Mouse (Mus musculus): ENCODE measurements around the gene Myo5a.

Myo5a gene

DNA sequence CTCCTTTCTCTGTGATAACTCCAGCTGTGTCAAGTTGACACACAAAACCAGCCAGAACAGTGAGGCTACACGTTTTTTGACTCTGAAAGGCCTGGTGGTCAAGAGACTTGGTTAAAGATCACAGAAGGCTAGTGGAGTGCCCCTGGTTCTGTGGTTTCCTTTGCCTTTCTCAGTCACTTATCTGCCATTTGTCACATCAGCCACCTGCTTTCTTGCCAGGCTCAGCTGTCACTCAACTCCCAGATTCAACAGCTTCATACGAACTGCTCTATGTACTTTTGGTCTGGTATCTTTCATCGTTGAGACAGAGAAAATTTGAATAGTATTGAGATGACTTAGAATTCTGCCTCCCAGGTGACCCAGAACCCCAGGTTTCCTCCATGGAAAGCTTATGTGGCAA is 183.0 kb downstream of the Myo5a start:
- DNase-seq, result no peak

GRCm38 (mm10) chr9:75254196-75254955 is 183.6 kb downstream of the Myo5a start:
- peak; percentile 36 to 70 for DNase-seq

DNA sequence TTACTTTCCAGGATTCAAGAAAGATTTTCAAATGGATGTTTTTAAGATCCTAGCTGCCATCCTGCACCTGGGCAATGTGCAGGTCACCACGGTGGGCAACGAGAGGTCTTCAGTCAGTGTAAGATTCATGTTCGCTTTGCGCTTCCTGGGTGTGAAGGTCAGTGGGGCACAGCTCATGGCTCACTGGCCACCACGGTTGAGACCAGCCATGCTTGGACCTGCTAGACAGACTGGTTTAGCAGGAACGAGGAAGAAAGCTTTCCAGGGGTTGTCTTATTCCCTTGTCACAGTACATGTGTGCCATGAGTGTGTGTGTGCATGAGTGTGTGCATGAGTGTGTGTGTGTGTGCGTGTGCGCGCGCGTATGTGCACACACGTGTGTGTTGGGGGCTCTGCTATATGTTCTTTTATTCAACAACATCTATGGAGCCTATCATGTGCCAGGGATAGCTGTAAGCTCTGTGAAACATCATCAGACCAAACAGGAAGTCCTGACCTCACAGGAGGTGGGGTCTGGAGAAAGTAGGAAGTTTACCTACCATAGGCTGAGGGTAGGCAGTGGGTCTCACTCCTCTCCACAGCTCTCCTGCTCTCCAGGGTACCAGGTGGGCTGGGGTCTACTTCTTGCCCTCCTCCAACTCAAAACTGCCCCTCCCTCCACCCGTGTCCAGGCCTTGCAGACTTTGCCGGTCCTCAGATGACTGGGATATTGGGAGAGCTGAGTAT is 185.2 kb downstream of the Myo5a start:
- DNase-seq, result no peak

GRCm38 (mm10) chr9:75258792-75259191 is 188.0 kb downstream of the Myo5a start:
- DNase-seq, result no peak

DNA sequence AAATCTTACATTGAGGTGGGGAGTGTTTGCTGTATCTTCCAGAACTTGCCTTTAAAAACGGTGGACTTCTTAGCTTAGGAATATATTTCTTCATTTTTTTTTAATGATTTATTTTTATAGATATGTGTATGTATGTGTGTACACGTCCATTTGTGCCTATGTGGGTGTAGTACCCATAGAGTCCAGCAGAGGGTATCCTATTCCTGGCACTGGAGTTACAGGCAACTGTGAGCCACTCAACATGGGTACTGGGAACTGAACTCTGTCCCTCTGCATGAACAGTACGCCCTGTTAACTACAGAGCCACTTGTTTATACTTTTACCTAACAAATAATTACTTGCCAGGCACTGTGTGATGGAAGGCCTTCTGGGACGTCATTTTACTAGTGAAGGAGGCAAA is 188.8 kb downstream of the Myo5a start:
- no peak for DNase-seq

DNA sequence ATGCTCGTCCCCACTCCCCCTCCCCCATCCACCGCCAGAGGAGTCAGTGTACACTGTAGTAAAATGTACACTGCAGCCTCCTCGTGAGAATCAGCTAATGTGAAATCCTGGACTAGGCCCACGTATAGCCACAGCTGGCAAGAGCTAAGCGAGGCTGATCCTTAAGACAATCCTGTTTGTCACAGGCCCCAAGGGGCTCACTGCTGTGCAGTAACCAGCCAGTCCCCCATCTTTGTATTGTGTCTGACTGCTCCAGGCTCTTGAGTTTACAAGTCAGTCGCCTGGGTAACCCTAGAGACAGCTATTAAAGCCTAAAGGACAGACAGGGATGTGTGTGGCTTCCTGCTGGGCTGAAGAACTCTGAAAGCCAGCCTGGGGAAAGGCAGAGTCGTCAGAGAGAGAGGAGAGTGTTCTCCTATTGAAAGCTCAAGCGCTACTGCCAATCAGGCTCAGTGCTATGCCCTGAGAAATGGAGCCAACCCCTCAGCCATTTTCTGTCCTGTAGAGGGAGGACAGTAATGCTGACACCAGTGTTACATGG is 190.6 kb downstream of the Myo5a start:
- DNase-seq, result no peak

GRCm38 (mm10) chr9:75262235-75262826 is 191.5 kb downstream of the Myo5a start:
- DNase-seq, result no peak

DNA sequence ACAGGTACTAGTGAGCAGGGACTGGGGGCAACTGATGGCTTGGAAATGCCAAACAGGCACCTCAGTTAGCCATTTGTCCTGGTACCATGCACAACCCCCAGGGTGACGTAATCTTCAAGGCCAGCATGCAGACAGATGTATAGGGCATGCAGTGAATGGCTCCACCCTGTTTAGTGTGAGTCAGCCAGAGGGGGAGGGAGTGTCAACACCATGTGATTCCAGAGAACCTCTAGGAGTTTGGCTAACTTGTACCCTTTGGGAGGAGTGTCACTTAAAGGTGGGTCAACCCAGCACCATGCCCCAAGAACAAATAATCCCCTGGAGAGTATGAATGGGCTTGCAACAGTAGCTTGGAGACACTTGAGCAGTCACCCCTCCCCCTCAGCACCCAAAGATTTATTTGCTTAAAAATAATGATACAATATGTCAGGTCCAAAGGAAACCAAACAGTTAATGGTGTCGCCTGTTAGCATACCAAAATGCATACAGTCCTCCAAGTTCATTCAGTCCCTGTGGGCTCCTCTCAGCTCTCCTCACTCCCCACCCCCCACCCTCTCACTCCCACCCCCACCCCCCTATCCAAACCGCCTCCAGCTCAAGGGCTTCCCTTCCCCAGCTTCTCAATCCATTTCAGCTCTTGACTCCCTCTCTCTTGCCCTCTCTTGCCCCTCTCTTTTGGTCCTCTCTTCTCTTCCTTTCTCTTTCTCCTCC is 193.3 kb downstream of the Myo5a start:
- DNase-seq, result peak; percentile 48 to 67

- no peak for DNase-seq
Measured at GRCm38 (mm10) chr9:75267147-75267546, 196.3 kb downstream of the Myo5a start.

- DNase-seq, result no peak
Measured at GRCm38 (mm10) chr9:75270382-75270781, 199.6 kb downstream of the Myo5a start.

DNA sequence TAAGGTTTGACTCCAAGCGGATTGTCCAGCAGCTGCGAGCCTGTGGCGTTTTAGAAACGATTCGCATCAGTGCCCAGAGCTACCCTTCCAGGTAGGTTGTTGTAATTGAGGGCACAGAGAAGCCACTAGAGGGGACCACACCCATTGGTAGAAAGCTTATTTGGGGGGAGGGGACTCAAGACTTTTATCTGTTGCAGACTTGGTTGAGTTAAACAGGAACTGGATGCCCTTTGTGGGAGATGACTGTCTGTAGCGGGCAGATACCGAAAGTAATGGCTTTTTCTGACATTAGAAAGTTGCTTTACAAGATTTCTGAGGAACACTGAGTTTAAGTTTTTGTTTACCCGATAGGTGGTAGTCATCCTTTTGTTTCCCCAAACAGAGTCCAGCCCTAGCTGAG is 200.7 kb downstream of the Myo5a start:
- DNase-seq, result no peak

Data from lung, postnatal 4 days (tissue).